Comparison of ENCODE assay signal across 9 mouse cellular contexts in genomic region chr17:48299203-48299602, GRCm38 (mm10). TPM values are rescaled to one million over a fixed set of nuclear protein-coding genes. Genes with fewer than 3 reads are reported as not detected.
DNase-seq lines count a peak whose midpoint lies in the region; ATAC-seq lines count a peak whose summit lies in the region.
"Had no signal": no experiment of that assay in that cellular context is flagged by ENCODE, and none has a peak within 500 bp of the region (broad histone marks: within the 10 kb centered on the region; RNA-seq: fewer than 3 reads in every experiment).

TSS of gene Treml2 (plus strand) at chr17:48299498.

- peaks cover 21% of the 10 kb centered on the region for H3K36me3 ChIP-seq in liver, embryonic 12.5 days
- H3K36me3 ChIP-seq in midbrain, embryonic 16.5 days (ENCODE audit: control insufficient read depth, insufficient read depth, low read length) = no peaks in the 10 kb centered on the region
- no peaks in the 10 kb centered on the region for H3K36me3 ChIP-seq in kidney, embryonic 15.5 days

- peak; percentile 89 for ATAC-seq in liver, embryonic 12.5 days
- no peak for ATAC-seq in midbrain, embryonic 16.5 days
- no peak; the same call in 1 of the 2 replicates for ATAC-seq in kidney, embryonic 15.5 days (replicated peaks; ENCODE audit: low FRiP score)

- peak within 1 kb of the TSS; percentile 69 for H3K4me3 ChIP-seq in liver, embryonic 12.5 days
- H3K4me3 ChIP-seq in midbrain, embryonic 16.5 days (ENCODE audit: low read depth, low read length) = no peak within 1 kb of the TSS
- H3K4me3 ChIP-seq in kidney, embryonic 15.5 days (replicated peaks) = no peak within 1 kb of the TSS

- peak within 1 kb of the TSS; percentile 92 for H3K27ac ChIP-seq in liver, embryonic 12.5 days
- H3K27ac ChIP-seq in midbrain, embryonic 16.5 days (ENCODE audit: low read length) = no peak within 1 kb of the TSS
- H3K27ac ChIP-seq in kidney, embryonic 15.5 days = no peak within 1 kb of the TSS

- DNase-seq in thymus, postnatal 0 days (ENCODE audit: low spot score) = peak; percentile 45
- no peak for DNase-seq in thymus, postnatal 36 days
- DNase-seq in c-Kit-positive CD71-positive TER-119-positive erythroid progenitor cells, embryonic 14.5 days (ENCODE audit: low spot score) = peak; percentile 76
- peak; percentile 33 for DNase-seq in yolk sac, embryonic 10.5 days (ENCODE audit: low spot score)
- no peak for DNase-seq in adrenal gland, postnatal 25 days
- DNase-seq: lung, postnatal 14 days had no signal

- no peaks in the 10 kb centered on the region for H3K27me3 ChIP-seq in liver, embryonic 12.5 days (replicated peaks)
- no peaks in the 10 kb centered on the region for H3K27me3 ChIP-seq in midbrain, embryonic 16.5 days (ENCODE audit: control insufficient read depth, insufficient read depth, low read depth, low read length)
- no peaks in the 10 kb centered on the region for H3K27me3 ChIP-seq in kidney, embryonic 15.5 days

- peak within 1 kb of the TSS; percentile 84 for H3K4me2 ChIP-seq in liver, embryonic 12.5 days
- H3K4me2 ChIP-seq in midbrain, embryonic 16.5 days (ENCODE audit: low read length) = no peak within 1 kb of the TSS
- H3K4me2 ChIP-seq in kidney, embryonic 15.5 days = no peak within 1 kb of the TSS

- WGBS in liver, embryonic 12.5 days (ENCODE audit: insufficient replicate concordance) = 14% methylated on average over 3 of the region's 4 CpGs
- 53% methylated on average over 2 of the region's 4 CpGs for WGBS in midbrain, embryonic 16.5 days
- 17% methylated on average over 3 of the region's 4 CpGs for WGBS in kidney, embryonic 15.5 days

- no peaks in the 10 kb centered on the region for H3K9me3 ChIP-seq in liver, embryonic 12.5 days (replicated peaks)
- no peaks in the 10 kb centered on the region for H3K9me3 ChIP-seq in midbrain, embryonic 16.5 days (replicated peaks; ENCODE audit: control insufficient read depth, low read length, poor library complexity, severe bottlenecking)
- no peaks in the 10 kb centered on the region for H3K9me3 ChIP-seq in kidney, embryonic 15.5 days (replicated peaks)

- H3K4me1 ChIP-seq in liver, embryonic 12.5 days = peaks cover 74% of the 10 kb centered on the region
- no peaks in the 10 kb centered on the region for H3K4me1 ChIP-seq in midbrain, embryonic 16.5 days (ENCODE audit: control insufficient read depth, insufficient read depth, low read length)
- H3K4me1 ChIP-seq in kidney, embryonic 15.5 days = no peaks in the 10 kb centered on the region

- H3K9ac ChIP-seq in liver, embryonic 12.5 days = peak within 1 kb of the TSS; percentile 80
- H3K9ac ChIP-seq in midbrain, embryonic 16.5 days (ENCODE audit: low read depth, low read length) = no peak within 1 kb of the TSS
- no peak within 1 kb of the TSS for H3K9ac ChIP-seq in kidney, embryonic 15.5 days

RNA-seq across cellular contexts. Expression of gene Treml2, which starts in this region (rescaled TPM):
- polyA plus RNA-seq in thymus, postnatal 0 days (2015; fragmentation: Nextera tagmentation; extraction: Ambion mirVana) = 8.9 and 11.9 TPM in 2 replicates
- polyA plus RNA-seq in liver, embryonic 12.5 days (2016; fragmentation: Nextera tagmentation; extraction: Ambion mirVana) = 6.3 and 7.5 TPM in 2 replicates
- 0.09 TPM in 1 of 2 replicates, not detected in the other for polyA plus RNA-seq in midbrain, embryonic 16.5 days (2015; fragmentation: Nextera tagmentation; extraction: Ambion mirVana)
- total RNA-seq in adrenal gland, postnatal 25 days (2021) = 0.15 TPM in 1 of 2 replicates, not detected in the other
- 0.13 and 0.29 TPM in 2 replicates for polyA plus RNA-seq in kidney, embryonic 15.5 days (2015; fragmentation: Nextera tagmentation; extraction: Ambion mirVana)

Comparison
In these comparisons a context has a peak if more than half of its experiments do, and no peak if none do; other contexts are left out.
1. DNase-seq: peak in thymus, postnatal 0 days (single experiment), c-Kit-positive CD71-positive TER-119-positive erythroid progenitor cells, embryonic 14.5 days (single experiment) and yolk sac, embryonic 10.5 days (single experiment); none in thymus, postnatal 36 days (0 of 2) and adrenal gland, postnatal 25 days (single experiment).